Mouse (Mus musculus): ENCODE measurements around the gene Muc3. TPM values are rescaled to one million over a fixed set of nuclear protein-coding genes. Genes with fewer than 3 reads are reported as not detected.

The Muc3 gene
- not detected for polyA plus RNA-seq (2015; fragmentation: Illumina TruSeq; extraction: RNeasy Lipid Tissue Mini Kit (QIAGEN cat#74804); ENCODE audit: low read depth, low replicate concordance)

DNA sequence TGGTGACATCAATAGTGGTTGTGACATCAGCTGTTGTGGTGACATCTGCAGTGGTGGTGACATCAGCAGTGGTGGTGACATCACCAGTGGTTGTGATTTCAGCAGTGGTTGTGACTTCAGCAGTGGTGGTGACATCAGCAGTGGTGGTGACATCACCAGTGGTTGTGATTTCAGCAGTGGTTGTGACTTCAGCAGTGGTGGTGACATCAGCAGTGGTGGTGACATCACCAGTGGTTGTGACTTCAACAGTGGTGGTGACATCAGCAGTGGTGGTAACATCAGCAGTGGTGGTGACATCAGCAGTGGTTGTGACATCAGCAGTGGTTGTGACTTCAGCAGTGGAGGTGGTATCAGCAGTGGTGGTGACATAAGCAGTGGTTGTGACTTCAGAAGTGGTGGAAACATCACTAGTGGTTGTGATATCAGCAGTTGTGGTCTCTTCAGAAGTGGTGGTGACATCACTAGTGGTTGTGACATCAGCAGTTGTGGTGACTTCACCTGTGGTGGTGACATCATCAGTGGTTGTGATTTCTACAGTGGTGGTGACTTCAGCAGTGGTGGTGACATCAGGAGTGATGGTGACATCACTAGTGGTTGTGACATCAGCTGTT, at the start of gene Muc3:
Gene Muc3 (minus strand): TSS at position 51 of the 611 bp plus-strand sequence.

DNA sequence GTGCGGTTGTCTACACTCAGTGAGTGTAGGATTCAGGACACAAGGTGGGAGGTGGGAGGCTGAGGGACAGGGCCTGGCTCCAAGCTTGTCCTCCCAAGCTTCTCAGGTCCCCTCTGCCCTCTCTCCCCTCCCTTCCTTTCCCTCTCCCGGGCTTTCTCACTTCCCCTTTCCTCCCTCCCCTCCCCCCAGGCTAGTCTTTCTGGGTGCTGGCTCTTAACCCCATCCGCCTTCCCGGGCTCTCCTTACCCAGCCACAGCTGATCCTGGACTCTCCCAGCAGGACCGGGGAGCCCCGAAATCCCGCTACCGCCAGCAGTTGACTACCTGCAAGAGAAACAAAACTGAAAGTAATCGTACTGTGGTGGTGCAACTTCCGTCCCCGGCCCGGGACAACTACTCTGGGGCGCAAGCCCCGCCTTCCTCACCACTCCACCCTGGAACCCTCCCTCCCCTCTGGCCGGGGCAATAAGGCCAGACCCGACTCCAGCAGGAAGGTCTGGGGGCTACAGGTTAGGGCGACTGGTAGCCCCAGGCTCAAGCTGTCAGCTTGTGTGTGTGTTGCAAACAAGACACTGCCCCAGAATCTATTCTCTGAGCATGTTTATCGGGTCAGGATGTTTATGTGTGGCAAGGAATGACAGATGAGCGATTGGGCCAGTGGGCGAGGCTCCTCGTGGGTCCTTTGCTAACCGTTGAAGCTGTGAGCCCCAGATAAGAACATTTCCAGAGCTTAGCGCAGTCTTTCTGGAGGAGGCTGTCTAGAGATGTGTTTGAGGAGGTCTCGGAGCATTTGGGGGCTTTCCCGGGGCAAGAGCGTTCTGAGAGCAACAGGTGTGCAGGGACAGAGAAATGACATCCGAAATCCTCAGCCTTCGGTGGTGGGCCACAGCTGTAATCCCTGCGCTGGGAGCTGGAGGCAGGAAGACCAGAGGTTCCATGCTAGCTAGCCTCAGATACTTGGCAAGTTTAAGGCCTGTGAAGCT, 33.0 kb downstream of the Muc3 start, which contains the start of gene Trim56:
Gene Trim56 (minus strand): TSS at position 344 of the 982 bp plus-strand sequence.

Other genes with a start within 250 kb of the Muc3 start
- gene Ift22, start 241.2 kb downstream of the Muc3 start, polyA plus RNA-seq (2015; fragmentation: Illumina TruSeq; extraction: RNeasy Lipid Tissue Mini Kit (QIAGEN cat#74804); ENCODE audit: low read depth, low replicate concordance): 99.4 TPM
- 402 TPM for gene Fis1, start 196.0 kb downstream of the Muc3 start, polyA plus RNA-seq (2015; fragmentation: Illumina TruSeq; extraction: RNeasy Lipid Tissue Mini Kit (QIAGEN cat#74804); ENCODE audit: low read depth, low replicate concordance)
- 0.24 TPM for gene Cldn15, start 182.7 kb downstream of the Muc3 start, polyA plus RNA-seq (2015; fragmentation: Illumina TruSeq; extraction: RNeasy Lipid Tissue Mini Kit (QIAGEN cat#74804); ENCODE audit: low read depth, low replicate concordance)
- gene Plod3, start 162.3 kb downstream of the Muc3 start, polyA plus RNA-seq (2015; fragmentation: Illumina TruSeq; extraction: RNeasy Lipid Tissue Mini Kit (QIAGEN cat#74804); ENCODE audit: low read depth, low replicate concordance): 30.5 TPM
- 109 TPM for gene Znhit1, start 161.3 kb downstream of the Muc3 start, polyA plus RNA-seq (2015; fragmentation: Illumina TruSeq; extraction: RNeasy Lipid Tissue Mini Kit (QIAGEN cat#74804); ENCODE audit: low read depth, low replicate concordance)
- gene Vgf, start 122.9 kb downstream of the Muc3 start, polyA plus RNA-seq (2015; fragmentation: Illumina TruSeq; extraction: RNeasy Lipid Tissue Mini Kit (QIAGEN cat#74804); ENCODE audit: low read depth, low replicate concordance): 196 TPM
- gene Ap1s1, start 103.2 kb downstream of the Muc3 start, polyA plus RNA-seq (2015; fragmentation: Illumina TruSeq; extraction: RNeasy Lipid Tissue Mini Kit (QIAGEN cat#74804); ENCODE audit: low read depth, low replicate concordance): 450 TPM
- 0.74 TPM for gene Serpine1, start 77.1 kb downstream of the Muc3 start, polyA plus RNA-seq (2015; fragmentation: Illumina TruSeq; extraction: RNeasy Lipid Tissue Mini Kit (QIAGEN cat#74804); ENCODE audit: low read depth, low replicate concordance)
- 2.6 TPM for gene Trim56, start 33.1 kb downstream of the Muc3 start, polyA plus RNA-seq (2015; fragmentation: Illumina TruSeq; extraction: RNeasy Lipid Tissue Mini Kit (QIAGEN cat#74804); ENCODE audit: low read depth, low replicate concordance)
- 6.5 TPM for gene Muc3a, start 63.1 kb upstream of the Muc3 start, polyA plus RNA-seq (2015; fragmentation: Illumina TruSeq; extraction: RNeasy Lipid Tissue Mini Kit (QIAGEN cat#74804); ENCODE audit: low read depth, low replicate concordance)
- gene Ache, start 138.2 kb upstream of the Muc3 start, polyA plus RNA-seq (2015; fragmentation: Illumina TruSeq; extraction: RNeasy Lipid Tissue Mini Kit (QIAGEN cat#74804); ENCODE audit: low read depth, low replicate concordance): 67.3 TPM
- 20.2 TPM for gene Ufsp1, start 145.3 kb upstream of the Muc3 start, polyA plus RNA-seq (2015; fragmentation: Illumina TruSeq; extraction: RNeasy Lipid Tissue Mini Kit (QIAGEN cat#74804); ENCODE audit: low read depth, low replicate concordance)
- 172 TPM for gene Srrt, start 158.4 kb upstream of the Muc3 start, polyA plus RNA-seq (2015; fragmentation: Illumina TruSeq; extraction: RNeasy Lipid Tissue Mini Kit (QIAGEN cat#74804); ENCODE audit: low read depth, low replicate concordance)
- gene Trip6, start 165.1 kb upstream of the Muc3 start, polyA plus RNA-seq (2015; fragmentation: Illumina TruSeq; extraction: RNeasy Lipid Tissue Mini Kit (QIAGEN cat#74804); ENCODE audit: low read depth, low replicate concordance): 6.6 TPM
- gene Slc12a9, start 184.3 kb upstream of the Muc3 start, polyA plus RNA-seq (2015; fragmentation: Illumina TruSeq; extraction: RNeasy Lipid Tissue Mini Kit (QIAGEN cat#74804); ENCODE audit: low read depth, low replicate concordance): 18.3 TPM
- gene Ephb4, start 200.8 kb upstream of the Muc3 start, polyA plus RNA-seq (2015; fragmentation: Illumina TruSeq; extraction: RNeasy Lipid Tissue Mini Kit (QIAGEN cat#74804); ENCODE audit: low read depth, low replicate concordance): 3.3 TPM

Measured in brain, adult 10 weeks (tissue).